26 mouse cellular contexts compared by ENCODE assay signal in genomic region chr14:118763917-118764495, GRCm38 (mm10). TPM values are rescaled to one million over a fixed set of nuclear protein-coding genes. Genes with fewer than 3 reads are reported as not detected.
A peak's percentile ranks its signal among the peaks of the same experiment; 100 is the strongest.
DNase-seq lines count a peak whose midpoint lies in the region; ATAC-seq and TF ChIP-seq lines count a peak whose summit lies in the region.
"Had no signal": no experiment of that assay in that cellular context is flagged by ENCODE, and none has a peak within 500 bp of the region (broad histone marks: within the 10 kb centered on the region; RNA-seq: fewer than 3 reads in every experiment).

No protein-coding gene starts in this region.

- no peaks in the 10 kb centered on the region for H3K9me3 ChIP-seq in intestine, embryonic 16.5 days (ENCODE audit: control insufficient read depth, low read length)
- H3K9me3 ChIP-seq in intestine, postnatal 0 days (ENCODE audit: control insufficient read depth) = no peaks in the 10 kb centered on the region
- no peaks in the 10 kb centered on the region for H3K9me3 ChIP-seq in lung, embryonic 14.5 days (ENCODE audit: low read depth, low read length)
- H3K9me3 ChIP-seq: forebrain, embryonic 10.5 days; heart, embryonic 13.5 days; liver, embryonic 15.5 days; neural tube, embryonic 12.5 days had no signal

- peak; percentile 84 for DNase-seq in lung, embryonic 14.5 days
- no peak for DNase-seq in lung, adult 2 months
- DNase-seq in 416B (ENCODE audit: low read depth) = peak; percentile 24
- DNase-seq in lung, postnatal 36 days = peak; percentile 17
- DNase-seq in frontal cortex, adult 2 months (ENCODE audit: extremely low spot score in 1 of 2, low spot score in 1 of 2) = no peak
- DNase-seq in adrenal gland, postnatal 4 days (ENCODE audit: low spot score in 2 of 2) = no peak
- DNase-seq: adrenal gland, postnatal 10 days; cerebellum, adult 8-10 months; gastrocnemius, postnatal 14 days; heart, adult 18-20 months; heart, postnatal 14 days; kidney, adult 8-10 months; midbrain, embryonic 14.5 days; retina, postnatal 1 day had no signal

- H3K27me3 ChIP-seq in intestine, embryonic 16.5 days (replicated peaks; ENCODE audit: control insufficient read depth, insufficient read depth, low read length) = no peaks in the 10 kb centered on the region
- no peaks in the 10 kb centered on the region for H3K27me3 ChIP-seq in intestine, postnatal 0 days (replicated peaks; ENCODE audit: control insufficient read depth, insufficient read depth, low read length)
- peaks cover 4% of the 10 kb centered on the region; the same call in 1 of the 2 replicates for H3K27me3 ChIP-seq in lung, embryonic 14.5 days (ENCODE audit: insufficient read depth, low read length)
- H3K27me3 ChIP-seq: liver, embryonic 15.5 days; neural tube, embryonic 12.5 days had no signal

- H3K27ac ChIP-seq in intestine, embryonic 16.5 days (ENCODE audit: low read length) = no peak overlapping the region
- no peak overlapping the region for H3K27ac ChIP-seq in intestine, postnatal 0 days (ENCODE audit: low read depth, low read length)
- H3K27ac ChIP-seq in lung, embryonic 14.5 days (ENCODE audit: low read depth) = no peak overlapping the region
- H3K27ac ChIP-seq: forebrain, embryonic 10.5 days; heart, embryonic 13.5 days; hindbrain, postnatal 0 days; layer of hippocampus, adult 2 months; liver, embryonic 15.5 days; neural tube, embryonic 12.5 days had no signal

- 62% methylated on average over 9 of the region's 9 CpGs for WGBS in intestine, embryonic 16.5 days
- 54% methylated on average over 9 of the region's 9 CpGs for WGBS in intestine, postnatal 0 days
- 32% methylated on average over 9 of the region's 9 CpGs for WGBS in lung, embryonic 14.5 days
- WGBS in lung, adult 2 months = 54% methylated on average over 9 of the region's 9 CpGs

- TF ChIP-seq POLR2A in lung, adult 2 months (IDR thresholded peaks at IDR 0.05; ENCODE audit: borderline replicate concordance, extremely low read depth, low read depth, low read length) = no peak

- H3K4me2 ChIP-seq in intestine, embryonic 16.5 days (ENCODE audit: low read depth, low read length) = no peak overlapping the region
- H3K4me2 ChIP-seq in intestine, postnatal 0 days (replicated peaks; ENCODE audit: low read depth) = no peak overlapping the region
- no peak overlapping the region for H3K4me2 ChIP-seq in lung, embryonic 14.5 days
- H3K4me2 ChIP-seq: heart, embryonic 13.5 days; liver, embryonic 15.5 days; neural tube, embryonic 12.5 days had no signal

- no peak for TF ChIP-seq CTCF in intestine, postnatal 0 days (IDR thresholded peaks at IDR 0.05; ENCODE audit: low read depth)
- TF ChIP-seq CTCF in lung, embryonic 14.5 days (IDR thresholded peaks at IDR 0.05; ENCODE audit: low read depth) = no peak
- no peak for TF ChIP-seq CTCF in lung, adult 2 months (IDR thresholded peaks at IDR 0.05; ENCODE audit: insufficient read depth, low read length)

- ATAC-seq in intestine, embryonic 16.5 days = peak; percentile 48; the same call in 1 of the 2 replicates
- ATAC-seq in intestine, postnatal 0 days = no peak
- peak; percentile 93 for ATAC-seq in lung, embryonic 14.5 days (ENCODE audit: insufficient read depth)
- ATAC-seq: activated CD4-positive, CD25-positive, alpha-beta regulatory T cell, adult 4 months; forebrain, embryonic 16.5 days; hindbrain, postnatal 0 days had no signal

- H3K4me1 ChIP-seq in intestine, embryonic 16.5 days (ENCODE audit: control insufficient read depth, insufficient read depth, low read length) = no peaks in the 10 kb centered on the region
- H3K4me1 ChIP-seq in intestine, postnatal 0 days (replicated peaks; ENCODE audit: control insufficient read depth, insufficient read depth, low read length) = no peaks in the 10 kb centered on the region
- H3K4me1 ChIP-seq in lung, embryonic 14.5 days (ENCODE audit: insufficient read depth) = no peaks in the 10 kb centered on the region
- H3K4me1 ChIP-seq in lung, adult 2 months (ENCODE audit: control insufficient read depth, insufficient read depth, low read length) = no peaks in the 10 kb centered on the region
- H3K4me1 ChIP-seq: forebrain, embryonic 10.5 days; heart, embryonic 13.5 days; neural tube, embryonic 12.5 days had no signal

- H3K4me3 ChIP-seq in intestine, embryonic 16.5 days (ENCODE audit: low read length) = no peak overlapping the region
- no peak overlapping the region for H3K4me3 ChIP-seq in intestine, postnatal 0 days (ENCODE audit: low read depth, low read length)
- H3K4me3 ChIP-seq in lung, embryonic 14.5 days (ENCODE audit: low read depth, low read length) = no peak overlapping the region
- no peak overlapping the region for H3K4me3 ChIP-seq in lung, adult 2 months (replicated peaks; ENCODE audit: extremely low read depth, low read depth, low read length)
- H3K4me3 ChIP-seq: forebrain, embryonic 10.5 days; heart, embryonic 13.5 days; layer of hippocampus, adult 2 months; liver, embryonic 15.5 days; neural tube, embryonic 12.5 days had no signal

- H3K36me3 ChIP-seq in intestine, embryonic 16.5 days (ENCODE audit: control insufficient read depth, insufficient read depth, low read length) = no peaks in the 10 kb centered on the region
- H3K36me3 ChIP-seq in intestine, postnatal 0 days (ENCODE audit: control insufficient read depth, insufficient read depth) = no peaks in the 10 kb centered on the region
- H3K36me3 ChIP-seq in lung, embryonic 14.5 days (ENCODE audit: insufficient read depth) = no peaks in the 10 kb centered on the region
- H3K36me3 ChIP-seq: forebrain, embryonic 10.5 days; heart, embryonic 13.5 days; liver, embryonic 15.5 days; neural tube, embryonic 12.5 days had no signal

- no peak overlapping the region for H3K9ac ChIP-seq in intestine, embryonic 16.5 days (ENCODE audit: low read depth, low read length)
- no peak overlapping the region for H3K9ac ChIP-seq in intestine, postnatal 0 days (ENCODE audit: low read depth, low read length)
- no peak overlapping the region for H3K9ac ChIP-seq in lung, embryonic 14.5 days
- H3K9ac ChIP-seq: heart, embryonic 13.5 days; liver, embryonic 15.5 days; neural tube, embryonic 12.5 days had no signal

RNA-seq across cellular contexts. Expression of gene Cldn10, which starts 23.7 kb away (rescaled TPM):
- polyA plus RNA-seq in intestine, embryonic 16.5 days (2015; fragmentation: Nextera tagmentation; extraction: Ambion mirVana) = 21.1 and 23.1 TPM in 2 replicates
- 1.5 and 1.7 TPM in 2 replicates for polyA plus RNA-seq in intestine, postnatal 0 days (2015; fragmentation: Nextera tagmentation; extraction: Ambion mirVana)
- polyA plus RNA-seq in lung, embryonic 14.5 days (2014; fragmentation: Nextera tagmentation; extraction: Ambion mirVana) = 46.3 and 51.2 TPM in 2 replicates
- 10.9 and 11.8 TPM in 2 replicates for polyA plus RNA-seq in lung, adult 2 months (2012; rRNA removed)
- 28.5 and 32.5 TPM in 2 replicates for polyA plus RNA-seq in frontal cortex, adult 2 months (2012; rRNA removed)
- 10 to 100 TPM in 1 of 2 experiments, under 1 TPM in 1; 0.54 to 10.3 TPM for total RNA-seq in adrenal gland, postnatal 4 days (2021)
- total RNA-seq: gastrocnemius, postnatal 14 days; MEL had no signal
- polyA plus RNA-seq: C2C12 had no signal

RNA-seq across cellular contexts. Expression of gene Abcc4, which starts 58.0 kb away (rescaled TPM):
- 1.8 and 2.0 TPM in 2 replicates for polyA plus RNA-seq in intestine, embryonic 16.5 days (2015; fragmentation: Nextera tagmentation; extraction: Ambion mirVana)
- 1.4 and 1.6 TPM in 2 replicates for polyA plus RNA-seq in intestine, postnatal 0 days (2015; fragmentation: Nextera tagmentation; extraction: Ambion mirVana)
- polyA plus RNA-seq in lung, embryonic 14.5 days (2014; fragmentation: Nextera tagmentation; extraction: Ambion mirVana) = 2.8 and 3.5 TPM in 2 replicates
- 3.6 and 8.7 TPM in 2 replicates for polyA plus RNA-seq in lung, adult 2 months (2012; rRNA removed)
- 5.0 and 5.7 TPM in 2 replicates for polyA plus RNA-seq in frontal cortex, adult 2 months (2012; rRNA removed)
- 10 to 100 TPM in 1 of 2 experiments, 1 to 10 TPM in 1; 7.3 to 10.1 TPM for total RNA-seq in adrenal gland, postnatal 4 days (2021)

Comparison
In these comparisons a context has a peak if more than half of its experiments do, and no peak if none do; other contexts are left out.
1. DNase-seq: peak in lung, embryonic 14.5 days (single experiment), 416B (single experiment) and lung, postnatal 36 days (single experiment); none in lung, adult 2 months (single experiment), frontal cortex, adult 2 months (0 of 2) and adrenal gland, postnatal 4 days (0 of 2).